ENCODE assay signal across 8 mouse cellular contexts in the genomic region with DNA sequence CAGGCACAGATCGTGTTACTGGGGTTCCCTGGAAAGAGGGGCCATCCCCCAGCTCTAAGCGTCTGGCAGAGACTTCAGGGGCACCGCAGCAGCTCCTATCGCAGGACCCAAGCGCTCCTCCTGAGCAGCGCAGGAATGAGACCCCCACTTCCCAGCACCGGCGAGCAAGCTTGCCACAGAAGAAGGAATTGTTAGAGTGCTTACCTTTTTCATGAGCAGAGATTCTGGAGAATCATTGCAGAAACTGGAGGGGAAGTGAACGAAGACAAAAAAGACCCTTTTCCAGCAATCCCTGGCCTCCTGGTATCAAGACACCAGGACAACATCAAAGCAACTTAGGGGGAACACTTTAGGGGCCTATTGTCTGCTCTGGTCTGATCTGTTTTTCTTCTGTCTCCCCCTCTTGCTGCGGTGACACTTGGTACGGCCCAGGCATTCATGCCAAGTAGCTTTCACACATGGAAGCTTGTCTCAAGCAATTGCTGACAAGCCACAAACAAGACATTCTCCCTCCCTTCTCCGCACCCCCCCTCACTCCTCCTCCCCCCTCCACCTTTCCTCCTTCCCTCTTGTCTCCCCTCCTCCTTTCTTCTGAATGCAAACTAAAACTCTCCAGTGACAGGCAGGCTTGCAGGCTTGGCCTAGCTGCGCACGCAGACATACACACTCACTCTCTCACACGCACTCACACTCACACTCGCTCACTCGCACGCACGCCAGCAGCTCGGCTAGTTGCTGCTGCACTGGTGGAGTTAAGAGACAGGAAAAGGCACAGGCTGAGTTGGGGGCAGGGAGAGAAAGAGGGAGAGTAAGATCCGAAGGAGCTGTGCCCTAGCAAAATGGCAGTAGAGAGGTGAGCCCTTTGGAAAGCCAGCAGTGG. TPM values are rescaled to one million over a fixed set of nuclear protein-coding genes. Genes with fewer than 3 reads are reported as not detected.
A peak's percentile ranks its signal among the peaks of the same experiment; 100 is the strongest.
DNase-seq lines count a peak whose midpoint lies in the region; ATAC-seq and TF ChIP-seq lines count a peak whose summit lies in the region.

A gene (minus strand): TSS at position 365 of the 880 bp plus-strand sequence.

- H3K27me3 ChIP-seq in forebrain, postnatal 0 days (ENCODE audit: insufficient read depth, low read length): no peaks in the 10 kb centered on the region
- H3K27me3 ChIP-seq in neural tube, embryonic 15.5 days (replicated peaks): no peaks in the 10 kb centered on the region

- peak; percentile 89 for ATAC-seq in forebrain, postnatal 0 days
- ATAC-seq in neural tube, embryonic 15.5 days (ENCODE audit: low FRiP score): peak; percentile 89

- peak within 1 kb of the TSS; percentile 97 for H3K27ac ChIP-seq in forebrain, postnatal 0 days (ENCODE audit: low read depth, low read length)
- H3K27ac ChIP-seq in neural tube, embryonic 15.5 days (replicated peaks): peak within 1 kb of the TSS; percentile 97

- intact Hi-C loops in heart, postnatal 36 days (cut with DNase I): no loop called here

- DNase-seq in ES-CJ7 (ENCODE audit: low read depth, low spot score): peak; percentile 91
- DNase-seq in cerebellum, adult 11 months: peak; percentile 85
- peak; percentile 96 for DNase-seq in forebrain, postnatal 0 days
- peak; percentile 78 to 85 for DNase-seq in heart, postnatal 36 days
- DNase-seq in layer of hippocampus, adult 18-20 months (ENCODE audit: low spot score in 2 of 2): peak; percentile 85 to 91
- DNase-seq in lung, adult 18-20 months: peak; percentile 81 to 86
- DNase-seq in thymus, adult 18-20 months: peak; percentile 64 to 73

- H3K4me2 ChIP-seq in forebrain, postnatal 0 days (ENCODE audit: low read depth): peak within 1 kb of the TSS; percentile 71
- peak within 1 kb of the TSS; percentile 78 for H3K4me2 ChIP-seq in neural tube, embryonic 15.5 days

- peak within 1 kb of the TSS; percentile 87 for H3K9ac ChIP-seq in forebrain, postnatal 0 days
- peak within 1 kb of the TSS; percentile 84 for H3K9ac ChIP-seq in neural tube, embryonic 15.5 days (replicated peaks)

- H3K4me3 ChIP-seq in forebrain, postnatal 0 days (ENCODE audit: low read depth, low read length): peak within 1 kb of the TSS; percentile 73
- peak within 1 kb of the TSS; percentile 73 for H3K4me3 ChIP-seq in neural tube, embryonic 15.5 days (replicated peaks)

- WGBS in forebrain, postnatal 0 days: under 1% methylated on average over 21 of the region's 21 CpGs
- WGBS in neural tube, embryonic 15.5 days: under 1% methylated on average over 21 of the region's 21 CpGs

- H3K36me3 ChIP-seq in forebrain, postnatal 0 days (ENCODE audit: insufficient read depth): no peaks in the 10 kb centered on the region
- no peaks in the 10 kb centered on the region for H3K36me3 ChIP-seq in neural tube, embryonic 15.5 days

- peak; percentile 30; the same call in 1 of the 2 replicates for TF ChIP-seq CTCF in forebrain, postnatal 0 days (IDR thresholded peaks at IDR 0.05; ENCODE audit: low read depth)

- no peaks in the 10 kb centered on the region for H3K9me3 ChIP-seq in forebrain, postnatal 0 days (ENCODE audit: low read length)
- H3K9me3 ChIP-seq in neural tube, embryonic 15.5 days (replicated peaks): no peaks in the 10 kb centered on the region

- peaks cover 32% of the 10 kb centered on the region for H3K4me1 ChIP-seq in forebrain, postnatal 0 days (ENCODE audit: insufficient read depth)
- peaks cover 45% of the 10 kb centered on the region for H3K4me1 ChIP-seq in neural tube, embryonic 15.5 days

RNA-seq across cellular contexts. Expression of the gene that starts here (rescaled TPM):
- total RNA-seq in forebrain, postnatal 0 days (2014; rRNA removed): 32.5 and 46.4 TPM in 2 replicates
- 48.3 and 62.8 TPM in 2 replicates for polyA plus RNA-seq in forebrain, postnatal 0 days (2015; fragmentation: Nextera tagmentation; extraction: Ambion mirVana)
- total RNA-seq in heart, postnatal 36 days (2021): 10 to 100 TPM; 20.2 to 28.6 TPM
- 10 to 100 TPM; 58.7 to 60.7 TPM for total RNA-seq in layer of hippocampus, adult 18-20 months (2021)
- 64.6 and 64.9 TPM in 2 replicates for polyA plus RNA-seq in neural tube, embryonic 15.5 days (2015; fragmentation: Nextera tagmentation; extraction: Ambion mirVana)

Comparison
In these comparisons a context has a peak if more than half of its experiments do, and no peak if none do; other contexts are left out.
1. Peak in every context shown above with its lines: DNase-seq, ATAC-seq, H3K4me3 ChIP-seq and H3K27ac ChIP-seq.